Mouse (Mus musculus) liver, embryonic 13.5 days (tissue): ENCODE measurements around the gene Amph. TPM values are rescaled to one million over a fixed set of nuclear protein-coding genes. Genes with fewer than 3 reads are reported as not detected.
"Not testable (repeated sequence)": the region's sequence is repeated elsewhere in the genome, so short reads cannot be mapped to it uniquely, and the experiment has no call there.

Source experiments
- ATAC-seq: fragments of 200-750 bp; cut with Nextera tagmentation; 2 replicates; pipeline ENCODE4 v1.8.0; 2017; ENCODE audit warnings: low read depth, mild to moderate bottlenecking, moderate number of reproducible peaks, moderate library complexity
- DNase-seq: peaks from one replicate; pipeline ENCODE4 v3.0.0; 2022
- H3K27ac ChIP-seq: fragments of 300-500 bp; sonication (generic); 2 replicates; pipeline ENCODE4 v1.5.1; 2015; ENCODE audit warnings: moderate library complexity, mild to moderate bottlenecking, inconsistent platforms
- H3K27me3 ChIP-seq: fragments of 300-500 bp; sonication (generic); 2 replicates; pipeline ENCODE4 v1.6.1; 2015; ENCODE audit warnings: mild to moderate bottlenecking, inconsistent platforms
- H3K36me3 ChIP-seq: fragments of 300-500 bp; sonication (generic); 2 replicates; pipeline ENCODE4 v1.6.1; 2015; ENCODE audit warnings: mild to moderate bottlenecking, inconsistent platforms
- H3K4me1 ChIP-seq: fragments of 300-500 bp; sonication (generic); replicated peaks from 2 replicates; pipeline ENCODE4 v1.6.1; 2015; ENCODE audit warnings: inconsistent platforms
- H3K4me2 ChIP-seq: fragments of 300-500 bp; sonication (generic); 2 replicates; pipeline ENCODE4 v1.6.1; 2015; ENCODE audit warnings: inconsistent platforms, mild to moderate bottlenecking, moderate library complexity
- H3K4me3 ChIP-seq: fragments of 300-500 bp; sonication (generic); replicated peaks from 2 replicates; pipeline ENCODE4 v1.5.1; 2015; ENCODE audit warnings: mild to moderate bottlenecking, inconsistent platforms
- H3K9ac ChIP-seq: fragments of 300-500 bp; sonication (generic); 2 replicates; pipeline ENCODE4 v1.6.1; 2015; ENCODE audit warnings: mild to moderate bottlenecking, inconsistent platforms
- H3K9me3 ChIP-seq: fragments of 300-500 bp; sonication (generic); replicated peaks from 2 replicates; pipeline ENCODE4 v1.6.1; 2016; ENCODE audit warnings: inconsistent platforms
- WGBS: fragments of 180-500 bp; shearing (Covaris S2); methylation state at CpG from one replicate; pipeline ENCODE4 v1.1.7; 2015; ENCODE audit not compliant: insufficient replicate concordance; 5-methylcytosine and 5-hydroxymethylcytosine counted together
- polyA plus RNA-seq: library from polyadenylated mRNA; unstranded; fragments of >200 nt; fragmentation: Nextera tagmentation; extraction: Ambion mirVana; gene quantifications from 2 replicates; pipeline ENCODE4 v1.2.1, GENCODE M21; 2015

The Amph gene
- polyA plus RNA-seq: 0.29 and 0.46 TPM in 2 replicates

GRCm38 (mm10) chr13:18948171-18949028, at the start of gene Amph:
Amph (plus strand) TSS chr13:18948205.
- H3K4me1 ChIP-seq: peaks cover 5% of the 10 kb centered on the region
- H3K27me3 ChIP-seq: peaks cover 46% of the 10 kb centered on the region
- H3K9ac ChIP-seq: peak within 1 kb of the TSS; percentile 6; the same call in 1 of the 2 replicates
- no peak within 1 kb of the TSS for H3K27ac ChIP-seq
- peak within 1 kb of the TSS; percentile 51 for H3K4me3 ChIP-seq
- WGBS: 1% methylated on average over 70 of the region's 70 CpGs
- DNase-seq (no peak), ATAC-seq (0 out of 2 replicates have a peak, but pooled peaks have one; percentile 48)
- H3K4me2 ChIP-seq: peak within 1 kb of the TSS; percentile 63
- no peaks in the 10 kb centered on the region for H3K36me3 ChIP-seq
- no peaks in the 10 kb centered on the region for H3K9me3 ChIP-seq

- Histone ChIP-seq H3K27ac (no peak overlapping the region), H3K4me3 (no peak overlapping the region), H3K4me1 (no peaks in the 10 kb centered on the region), H3K9ac (no peak overlapping the region), H3K9me3 (no peaks in the 10 kb centered on the region), H3K4me2 (no peak overlapping the region), H3K27me3 (no peaks in the 10 kb centered on the region), H3K36me3 (no peaks in the 10 kb centered on the region)
- no peak for DNase-seq
- WGBS: 70% methylated on average over 6 of the region's 6 CpGs
- no peak for ATAC-seq
Measured at GRCm38 (mm10) chr13:18903623-18904022, 44.4 kb upstream of the Amph start.

GRCm38 (mm10) chr13:18914774-18915173, 33.2 kb upstream of the Amph start:
- Histone ChIP-seq H3K36me3 (no peaks in the 10 kb centered on the region), H3K4me1 (no peaks in the 10 kb centered on the region), H3K27ac (no peak overlapping the region), H3K4me2 (no peak overlapping the region), H3K4me3 (no peak overlapping the region), H3K9ac (no peak overlapping the region), H3K27me3 (no peaks in the 10 kb centered on the region), H3K9me3 (no peaks in the 10 kb centered on the region)
- DNase-seq (no peak), ATAC-seq (no peak)
- 64% methylated on average over 4 of the region's 4 CpGs for WGBS

GRCm38 (mm10) chr13:18933191-18933590, 14.8 kb upstream of the Amph start:
- WGBS: 77% methylated on average over 1 of the region's 2 CpGs

GRCm38 (mm10) chr13:18947686-18948085, 319 bp upstream of the Amph start:
- no peaks in the 10 kb centered on the region for H3K9me3 ChIP-seq
- H3K4me1 ChIP-seq: peaks cover 5% of the 10 kb centered on the region
- H3K9ac ChIP-seq: no peak overlapping the region
- no peak for ATAC-seq
- H3K4me2 ChIP-seq: peak overlapping the region; percentile 63
- H3K36me3 ChIP-seq: no peaks in the 10 kb centered on the region
- H3K4me3 ChIP-seq: peak overlapping the region; percentile 51; the same call in 1 of the 2 replicates
- 13% methylated on average over 5 of the region's 5 CpGs for WGBS
- DNase-seq: no peak
- H3K27me3 ChIP-seq: peaks cover 46% of the 10 kb centered on the region
- no peak overlapping the region for H3K27ac ChIP-seq

More at GRCm38 (mm10) chr13:18933191-18933590, 14.8 kb upstream of the Amph start:
- H3K27ac ChIP-seq, H3K27me3 ChIP-seq, H3K4me3 ChIP-seq, ATAC-seq, H3K36me3 ChIP-seq, DNase-seq, H3K9me3 ChIP-seq, H3K4me2 ChIP-seq, H3K9ac ChIP-seq, H3K4me1 ChIP-seq: not testable (repeated sequence)

- peak overlapping the region; percentile 63 for H3K4me2 ChIP-seq
- no peaks in the 10 kb centered on the region for H3K36me3 ChIP-seq
- peaks cover 46% of the 10 kb centered on the region for H3K27me3 ChIP-seq
- H3K4me3 ChIP-seq: peak overlapping the region; percentile 51; the same call in 1 of the 2 replicates
- no peak for ATAC-seq
- H3K9me3 ChIP-seq: no peaks in the 10 kb centered on the region
- WGBS: 12% methylated on average over 5 of the region's 5 CpGs
- no peak for DNase-seq
- H3K9ac ChIP-seq: no peak overlapping the region
- H3K4me1 ChIP-seq: peaks cover 5% of the 10 kb centered on the region
- no peak overlapping the region for H3K27ac ChIP-seq
Measured at GRCm38 (mm10) chr13:18949029-18949350, 985 bp downstream of the Amph start.

- 40% methylated on average over 11 of the region's 11 CpGs for WGBS
- Histone ChIP-seq H3K27me3 (peaks cover 46% of the 10 kb centered on the region), H3K27ac (no peak overlapping the region), H3K4me1 (peaks cover 5% of the 10 kb centered on the region), H3K9ac (no peak overlapping the region), H3K4me2 (no peak overlapping the region), H3K36me3 (no peaks in the 10 kb centered on the region), H3K9me3 (no peaks in the 10 kb centered on the region), H3K4me3 (no peak overlapping the region)
- DNase-seq (no peak), ATAC-seq (no peak)
Measured at GRCm38 (mm10) chr13:18949626-18950200, 1.7 kb downstream of the Amph start.

- H3K27me3 ChIP-seq: peaks cover 20% of the 10 kb centered on the region
- no peak overlapping the region for H3K4me3 ChIP-seq
- no peak for DNase-seq
- no peak overlapping the region for H3K4me2 ChIP-seq
- H3K9me3 ChIP-seq: no peaks in the 10 kb centered on the region
- ATAC-seq: no peak
- H3K36me3 ChIP-seq: no peaks in the 10 kb centered on the region
- no peak overlapping the region for H3K27ac ChIP-seq
- WGBS: 71% methylated on average over 4 of the region's 4 CpGs
- peaks cover 2% of the 10 kb centered on the region for H3K4me1 ChIP-seq
- no peak overlapping the region for H3K9ac ChIP-seq
Measured at GRCm38 (mm10) chr13:18953575-18953974, 5.6 kb downstream of the Amph start.

GRCm38 (mm10) chr13:18956065-18956913, 8.3 kb downstream of the Amph start:
- DNase-seq: no peak

GRCm38 (mm10) chr13:18957028-18957427, 9.0 kb downstream of the Amph start:
- DNase-seq (no peak), ATAC-seq (no peak)
- no peak overlapping the region for H3K4me3 ChIP-seq
- H3K27me3 ChIP-seq: no peaks in the 10 kb centered on the region
- H3K9ac ChIP-seq: no peak overlapping the region
- no peaks in the 10 kb centered on the region for H3K36me3 ChIP-seq
- no peak overlapping the region for H3K27ac ChIP-seq
- no peaks in the 10 kb centered on the region for H3K4me1 ChIP-seq
- H3K9me3 ChIP-seq: no peaks in the 10 kb centered on the region
- 64% methylated on average over 3 of the region's 3 CpGs for WGBS
- H3K4me2 ChIP-seq: no peak overlapping the region

More at GRCm38 (mm10) chr13:18956065-18956913, 8.3 kb downstream of the Amph start:
- ATAC-seq: no peak
- Histone ChIP-seq H3K4me3 (no peak overlapping the region), H3K9me3 (no peaks in the 10 kb centered on the region), H3K4me2 (no peak overlapping the region), H3K36me3 (no peaks in the 10 kb centered on the region), H3K9ac (no peak overlapping the region), H3K27ac (no peak overlapping the region), H3K4me1 (no peaks in the 10 kb centered on the region), H3K27me3 (no peaks in the 10 kb centered on the region)
- 72% methylated on average over 11 of the region's 11 CpGs for WGBS

GRCm38 (mm10) chr13:18972571-18972970, 24.6 kb downstream of the Amph start:
- Histone ChIP-seq H3K27ac (no peak overlapping the region), H3K36me3 (no peaks in the 10 kb centered on the region), H3K27me3 (no peaks in the 10 kb centered on the region), H3K9me3 (no peaks in the 10 kb centered on the region), H3K4me2 (no peak overlapping the region), H3K9ac (no peak overlapping the region), H3K4me3 (no peak overlapping the region), H3K4me1 (no peaks in the 10 kb centered on the region)
- 58% methylated on average over 3 of the region's 3 CpGs for WGBS
- no peak for DNase-seq
- no peak for ATAC-seq
